Mouse (Mus musculus) embryonic facial prominence, embryonic 14.5 days (tissue): Measurements from ENCODE around the gene Gnat1. TPM values are rescaled to one million over a fixed set of nuclear protein-coding genes. Genes with fewer than 3 reads are reported as not detected.

ENCODE experiments used
- ATAC-seq: fragments of 200-750 bp; cut with Nextera tagmentation; 2 replicates; pipeline ENCODE4 v1.8.0; 2017; ENCODE audit warnings: low read depth, moderate number of reproducible peaks, moderate TSS enrichment
- DNase-seq: peaks from one replicate; pipeline ENCODE4 v3.0.0-alpha.2; 2015; ENCODE audit warnings: low spot score
- H3K27ac ChIP-seq: fragments of 300-500 bp; sonication (generic); replicated peaks from 2 replicates; pipeline ENCODE4 v1.5.1; 2014; ENCODE audit warnings: low read depth, mild to moderate bottlenecking, low read length, moderate library complexity
- H3K27me3 ChIP-seq: fragments of 300-500 bp; sonication (generic); replicated peaks from 2 replicates; pipeline ENCODE4 v1.6.1; 2014; ENCODE audit warnings: low read length; ENCODE audit not compliant: control insufficient read depth, insufficient read depth
- H3K36me3 ChIP-seq: fragments of 300-500 bp; sonication (generic); 2 replicates; pipeline ENCODE4 v1.6.1; 2014; ENCODE audit warnings: low read length, mixed read lengths; ENCODE audit not compliant: control insufficient read depth, insufficient read depth
- H3K4me1 ChIP-seq: fragments of 300-500 bp; sonication (generic); 2 replicates; pipeline ENCODE4 v1.6.1; 2014; ENCODE audit warnings: antibody characterized with exemption, low read length; ENCODE audit not compliant: control insufficient read depth, insufficient read depth
- H3K4me2 ChIP-seq: fragments of 300-500 bp; sonication (generic); 2 replicates; pipeline ENCODE4 v1.6.1; 2014; ENCODE audit warnings: low read depth, mild to moderate bottlenecking, low read length, moderate library complexity, mixed read lengths
- H3K4me3 ChIP-seq: fragments of 300-500 bp; sonication (generic); 2 replicates; pipeline ENCODE4 v1.5.1; 2014; ENCODE audit warnings: low read depth, mild to moderate bottlenecking, low read length
- H3K9ac ChIP-seq: fragments of 300-500 bp; sonication (generic); 2 replicates; pipeline ENCODE4 v1.6.1; 2014; ENCODE audit warnings: low read depth, mild to moderate bottlenecking, low read length, moderate library complexity, mixed read lengths
- H3K9me3 ChIP-seq: fragments of 300-500 bp; sonication (generic); 2 replicates; pipeline ENCODE4 v1.6.1; 2016; ENCODE audit warnings: low read length; ENCODE audit not compliant: control insufficient read depth
- WGBS: fragments of 180-500 bp; shearing (Covaris S2); extraction: QIAGEN DNeasy Blood & Tissue Kit; methylation state at CpG from one replicate; pipeline ENCODE4 v1.1.7; 2014; 5-methylcytosine and 5-hydroxymethylcytosine counted together
- polyA plus RNA-seq: library from polyadenylated mRNA; unstranded; fragments of >200 nt; fragmentation: Nextera tagmentation; extraction: Ambion mirVana; gene quantifications from 2 replicates; pipeline ENCODE4 v1.2.1, GENCODE M21; 2014

Gnat1 gene
- polyA plus RNA-seq, 1 experiment from 2014 or later: 1.5 TPM

GRCm38 (mm10) chr9:107715632-107716031, 36.1 kb upstream of the Gnat1 start:
- Histone ChIP-seq H3K9ac (no peak overlapping the region), H3K27me3 (no peaks in the 10 kb centered on the region), H3K4me3 (no peak overlapping the region), H3K4me1 (peaks cover 49% of the 10 kb centered on the region), H3K36me3 (no peaks in the 10 kb centered on the region), H3K9me3 (no peaks in the 10 kb centered on the region), H3K4me2 (no peak overlapping the region), H3K27ac (0 out of 2 replicates have a peak overlapping the region, but pooled peaks have one; percentile 92)
- no peak for ATAC-seq
- DNase-seq: no peak
- 85% methylated on average over 2 of the region's 2 CpGs for WGBS

GRCm38 (mm10) chr9:107714221-107714952, 34.9 kb upstream of the Gnat1 start:
- Histone ChIP-seq H3K27ac (peak overlapping the region; percentile 92), H3K9me3 (no peaks in the 10 kb centered on the region), H3K9ac (peak overlapping the region; percentile 20; the same call in 1 of the 2 replicates), H3K4me1 (peaks cover 54% of the 10 kb centered on the region), H3K4me2 (peak overlapping the region; percentile 20), H3K27me3 (no peaks in the 10 kb centered on the region), H3K4me3 (no peak overlapping the region), H3K36me3 (no peaks in the 10 kb centered on the region)
- peak; percentile 95 for DNase-seq
- ATAC-seq: peak; percentile 74
- WGBS: 8% methylated on average over 12 of the region's 12 CpGs

- 2% methylated on average over 17 of the region's 86 CpGs for WGBS
- peaks cover 11% of the 10 kb centered on the region for H3K36me3 ChIP-seq
- H3K4me2 ChIP-seq: peak within 1 kb of the TSS; percentile 92
- H3K4me3 ChIP-seq: peak within 1 kb of the TSS; percentile 92
- peak; percentile 94 for DNase-seq
- no peaks in the 10 kb centered on the region for H3K9me3 ChIP-seq
- ATAC-seq: peak; percentile 87
- H3K4me1 ChIP-seq: peaks cover 42% of the 10 kb centered on the region
- H3K27me3 ChIP-seq: no peaks in the 10 kb centered on the region
- H3K27ac ChIP-seq: peak within 1 kb of the TSS; percentile 86
- peak within 1 kb of the TSS; percentile 95 for H3K9ac ChIP-seq
Observed at GRCm38 (mm10) chr9:107709697-107710483, 30.4 kb upstream of the Gnat1 start, which contains the start of gene Sema3f. TSS of gene Sema3f (minus strand) at chr9:107710475.

GRCm38 (mm10) chr9:107709096-107709696, 29.7 kb upstream of the Gnat1 start:
- peaks cover 39% of the 10 kb centered on the region for H3K4me1 ChIP-seq
- WGBS: 0% methylated on average over 17 of the region's 55 CpGs
- H3K36me3 ChIP-seq: peaks cover 17% of the 10 kb centered on the region
- H3K4me3 ChIP-seq: peak overlapping the region; percentile 92
- peak overlapping the region; percentile 92 for H3K4me2 ChIP-seq
- DNase-seq (no peak), ATAC-seq (no peak)
- no peaks in the 10 kb centered on the region for H3K27me3 ChIP-seq
- peak overlapping the region; percentile 86 for H3K27ac ChIP-seq
- H3K9ac ChIP-seq: peak overlapping the region; percentile 95
- H3K9me3 ChIP-seq: no peaks in the 10 kb centered on the region

- no peak for DNase-seq
- H3K4me1 ChIP-seq: peaks cover 39% of the 10 kb centered on the region
- WGBS: 2% methylated on average over 21 of the region's 21 CpGs
Observed at GRCm38 (mm10) chr9:107708439-107709095, 29.1 kb upstream of the Gnat1 start.

GRCm38 (mm10) chr9:107707701-107708438, 28.4 kb upstream of the Gnat1 start:
- Histone ChIP-seq H3K9me3 (no peaks in the 10 kb centered on the region), H3K4me2 (peak overlapping the region; percentile 92), H3K27ac (peak overlapping the region; percentile 86), H3K4me3 (peak overlapping the region; percentile 92), H3K27me3 (no peaks in the 10 kb centered on the region), H3K4me1 (peaks cover 42% of the 10 kb centered on the region), H3K36me3 (peaks cover 31% of the 10 kb centered on the region), H3K9ac (peak overlapping the region; percentile 95)
- DNase-seq (peak; percentile 86), ATAC-seq (peak; percentile 42)
- 5% methylated on average over 17 of the region's 17 CpGs for WGBS

More at GRCm38 (mm10) chr9:107708439-107709095, 29.1 kb upstream of the Gnat1 start:
- H3K4me2 ChIP-seq: peak overlapping the region; percentile 92
- peak overlapping the region; percentile 95 for H3K9ac ChIP-seq
- no peak for ATAC-seq
- H3K9me3 ChIP-seq: no peaks in the 10 kb centered on the region
- peaks cover 24% of the 10 kb centered on the region for H3K36me3 ChIP-seq
- peak overlapping the region; percentile 92 for H3K4me3 ChIP-seq
- H3K27ac ChIP-seq: peak overlapping the region; percentile 86
- no peaks in the 10 kb centered on the region for H3K27me3 ChIP-seq

GRCm38 (mm10) chr9:107706781-107707211, 27.3 kb upstream of the Gnat1 start:
- DNase-seq: peak; percentile 81
- H3K4me2 ChIP-seq: peak overlapping the region; percentile 92
- peak overlapping the region; percentile 95 for H3K9ac ChIP-seq
- peaks cover 51% of the 10 kb centered on the region for H3K4me1 ChIP-seq
- no peaks in the 10 kb centered on the region for H3K27me3 ChIP-seq
- H3K4me3 ChIP-seq: peak overlapping the region; percentile 92
- H3K36me3 ChIP-seq: peaks cover 34% of the 10 kb centered on the region
- no peak for ATAC-seq
- H3K27ac ChIP-seq: peak overlapping the region; percentile 86
- WGBS: 2% methylated on average over 11 of the region's 14 CpGs
- no peaks in the 10 kb centered on the region for H3K9me3 ChIP-seq
